Mouse (Mus musculus) monocyte, adult 5-6 weeks (primary cell): ENCODE data around the gene Mid1. TPM values are rescaled to one million over a fixed set of nuclear protein-coding genes. Genes with fewer than 3 reads are reported as not detected.
"Not testable (repeated sequence)": the region's sequence is repeated elsewhere in the genome, so short reads cannot be mapped to it uniquely, and the experiment has no call there.

Experiments used
- ATAC-seq: fragments of 153-309, 156-312 bp; replicated peaks from 2 replicates; pipeline ENCODE4 v1.8.0; 2017; ENCODE audit warnings: mild to moderate bottlenecking; ENCODE audit not compliant: low TSS enrichment, insufficient number of reproducible peaks, severe bottlenecking, poor library complexity, low FRiP score
- total RNA-seq: library from RNA; stranded (forward); fragments of 200-1000, 200-491, 200-594 nt; gene quantifications from 3 replicates; pipeline ENCODE4 v1.2.3, GENCODE M21; 2017

Gene Mid1
- total RNA-seq, 1 experiment from 2014 or later = 1.7 TPM

DNA sequence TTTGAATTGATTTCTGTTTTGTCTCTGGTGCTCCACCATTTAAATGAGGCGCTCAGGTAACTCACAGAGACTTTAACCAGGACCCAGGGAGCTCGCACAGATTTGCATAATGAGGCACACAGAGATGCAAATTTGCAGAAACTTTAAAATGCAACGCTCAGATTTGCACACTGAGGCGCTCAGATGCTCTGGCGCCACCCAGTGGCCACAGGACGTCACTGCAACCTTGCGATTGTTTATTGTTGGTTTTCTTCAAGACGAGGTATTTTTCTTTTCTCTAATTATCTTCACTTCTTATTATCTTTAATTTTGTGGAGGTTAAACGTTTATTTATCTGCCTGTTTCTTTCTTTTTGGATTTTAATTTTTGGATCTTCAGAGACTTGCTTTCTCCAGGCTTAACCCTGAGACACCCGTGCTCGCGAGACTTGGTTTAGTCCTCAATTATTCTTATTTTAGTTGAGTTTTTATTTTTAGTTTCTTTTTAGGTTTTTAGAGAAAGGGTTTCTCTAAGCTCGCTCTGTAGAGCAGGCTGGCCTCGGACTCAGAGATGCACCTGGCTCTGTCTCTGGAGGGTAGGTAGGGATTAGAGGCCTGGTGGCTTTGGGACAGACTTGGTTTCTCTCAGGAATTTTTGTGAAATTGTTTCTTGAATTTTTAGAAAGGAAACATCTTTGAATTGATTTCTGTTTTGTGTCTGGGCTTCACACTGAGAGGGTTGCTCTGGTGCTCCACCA, 335.1 kb downstream of the Mid1 start:
- 0 out of 2 replicates have a peak, but pooled peaks have one; percentile 20 for ATAC-seq

DNA sequence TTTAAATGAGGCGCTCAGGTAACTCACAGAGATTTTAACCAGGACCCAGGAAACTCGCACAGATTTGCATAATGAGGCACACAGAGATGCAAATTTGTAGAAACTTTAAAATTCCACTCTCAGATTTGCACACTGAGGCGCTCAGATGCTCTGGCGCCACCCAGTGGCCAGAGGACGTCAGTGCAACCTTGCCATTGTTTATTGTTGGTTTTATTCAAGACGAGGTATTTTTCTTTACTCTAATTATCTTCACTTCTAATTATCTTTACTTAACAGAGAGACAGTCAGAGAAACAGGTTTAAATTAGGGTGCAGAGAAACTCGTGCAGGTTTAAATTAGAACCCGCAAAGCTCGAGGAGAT, 335.7 kb downstream of the Mid1 start:
- peak; percentile 16; the same call in 1 of the 2 replicates for ATAC-seq

DNA sequence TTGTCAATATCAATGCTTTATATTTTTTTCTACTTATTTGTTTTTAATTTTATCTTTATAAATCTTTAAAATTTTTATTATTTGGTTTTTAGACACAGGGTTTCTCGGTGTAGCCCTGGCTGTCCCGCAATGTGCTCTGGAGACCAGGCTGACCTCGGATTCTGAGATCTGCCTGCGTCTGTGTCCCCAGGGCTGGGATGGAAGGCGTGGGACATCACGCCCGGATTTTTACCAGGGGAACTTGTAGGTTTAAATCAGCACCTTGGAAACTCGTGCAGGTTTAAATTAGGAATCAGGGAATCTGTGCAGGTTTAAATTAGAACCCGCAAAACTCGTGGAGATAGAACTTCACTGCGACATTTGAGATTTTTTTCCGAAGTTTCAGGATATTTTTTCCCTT, 336.2 kb downstream of the Mid1 start:
- ATAC-seq = not testable (repeated sequence)

- not testable (repeated sequence) for ATAC-seq
These were observed 336.9 kb downstream of the Mid1 start for GRCm38 (mm10) chrX:170021750-170022461.

Other genes with a start within 250 kb of the Mid1 start
- not detected in 3 replicates for gene 4933400A11Rik, start 94.4 kb downstream of the Mid1 start, total RNA-seq